Mouse (Mus musculus) hindbrain, embryonic 12.5 days (tissue): ENCODE results near the gene Gm10234. TPM values are rescaled to one million over a fixed set of nuclear protein-coding genes. Genes with fewer than 3 reads are reported as not detected.

Experiments used
- ATAC-seq: fragments of 200-750 bp; cut with Nextera tagmentation; 2 replicates; pipeline ENCODE4 v1.8.0; 2017; ENCODE audit warnings: moderate TSS enrichment; ENCODE audit not compliant: low FRiP score
- H3K27ac ChIP-seq: fragments of 300-500 bp; sonication (generic); 2 replicates; pipeline ENCODE4 v1.5.1; 2016; ENCODE audit warnings: mild to moderate bottlenecking
- H3K27me3 ChIP-seq: fragments of 300-500 bp; sonication (generic); 2 replicates; pipeline ENCODE4 v1.6.1; 2016; ENCODE audit warnings: mild to moderate bottlenecking
- H3K36me3 ChIP-seq: fragments of 300-500 bp; sonication (generic); 2 replicates; pipeline ENCODE4 v1.6.1; 2016; ENCODE audit warnings: mild to moderate bottlenecking
- H3K4me1 ChIP-seq: fragments of 300-500 bp; sonication (generic); 2 replicates; pipeline ENCODE4 v1.6.1; 2016
- H3K4me2 ChIP-seq: fragments of 300-500 bp; sonication (generic); replicated peaks from 2 replicates; pipeline ENCODE4 v1.6.1; 2016; ENCODE audit warnings: mild to moderate bottlenecking
- H3K4me3 ChIP-seq: fragments of 300-500 bp; sonication (generic); 2 replicates; pipeline ENCODE4 v1.5.1; 2016; ENCODE audit warnings: mild to moderate bottlenecking
- H3K9ac ChIP-seq: fragments of 300-500 bp; sonication (generic); 2 replicates; pipeline ENCODE4 v1.6.1; 2016; ENCODE audit warnings: mild to moderate bottlenecking, moderate library complexity
- H3K9me3 ChIP-seq: fragments of 300-500 bp; sonication (generic); replicated peaks from 2 replicates; pipeline ENCODE4 v1.6.1; 2016; ENCODE audit warnings: mild to moderate bottlenecking
- WGBS: fragments of 180-500 bp; shearing (Covaris S2); methylation state at CpG from one replicate; pipeline ENCODE4 v1.1.7; 2016; 5-methylcytosine and 5-hydroxymethylcytosine counted together
- polyA plus RNA-seq: library from polyadenylated mRNA; unstranded; fragments of >200 nt; fragmentation: Nextera tagmentation; extraction: Ambion mirVana; gene quantifications from 2 replicates; pipeline ENCODE4 v1.2.1, GENCODE M21; 2016

The Gm10234 gene
- not detected in 2 replicates for polyA plus RNA-seq

GRCm38 (mm10) chr6:95321812-95322211 is at the start of gene Gm10234:
Gm10234 (plus strand) TSS chr6:95322112.
- Histone ChIP-seq H3K27ac (no peak within 1 kb of the TSS), H3K4me1 (no peaks in the 10 kb centered on the region), H3K4me3 (no peak within 1 kb of the TSS), H3K27me3 (no peaks in the 10 kb centered on the region), H3K36me3 (no peaks in the 10 kb centered on the region), H3K9ac (no peak within 1 kb of the TSS), H3K4me2 (no peak within 1 kb of the TSS), H3K9me3 (no peaks in the 10 kb centered on the region)
- ATAC-seq = no peak

GRCm38 (mm10) chr6:95277633-95278032 is 44.3 kb upstream of the Gm10234 start:
- Histone ChIP-seq H3K4me3 (no peak overlapping the region), H3K4me1 (no peaks in the 10 kb centered on the region), H3K9me3 (no peaks in the 10 kb centered on the region), H3K9ac (no peak overlapping the region), H3K27ac (no peak overlapping the region), H3K4me2 (no peak overlapping the region), H3K36me3 (no peaks in the 10 kb centered on the region), H3K27me3 (no peaks in the 10 kb centered on the region)
- 85% methylated on average over 1 of the region's 1 CpGs for WGBS
- no peak for ATAC-seq

GRCm38 (mm10) chr6:95296025-95296424 is 25.9 kb upstream of the Gm10234 start:
- no peaks in the 10 kb centered on the region for H3K36me3 ChIP-seq
- no peak overlapping the region for H3K4me3 ChIP-seq
- no peak overlapping the region for H3K4me2 ChIP-seq
- no peak overlapping the region for H3K9ac ChIP-seq
- H3K4me1 ChIP-seq = no peaks in the 10 kb centered on the region
- H3K9me3 ChIP-seq = no peaks in the 10 kb centered on the region
- no peak for ATAC-seq
- H3K27me3 ChIP-seq = no peaks in the 10 kb centered on the region
- H3K27ac ChIP-seq = no peak overlapping the region
- WGBS = 85% methylated on average over 4 of the region's 4 CpGs

- H3K27me3 ChIP-seq = no peaks in the 10 kb centered on the region
- 64% methylated on average over 3 of the region's 3 CpGs for WGBS
Measured at GRCm38 (mm10) chr6:95298387-95298786, 23.5 kb upstream of the Gm10234 start.

GRCm38 (mm10) chr6:95300658-95301057 is 21.3 kb upstream of the Gm10234 start:
- WGBS = 75% methylated on average over 2 of the region's 2 CpGs
- ATAC-seq = no peak
- no peak overlapping the region for H3K27ac ChIP-seq

More at GRCm38 (mm10) chr6:95298387-95298786, 23.5 kb upstream of the Gm10234 start:
- Histone ChIP-seq H3K27ac (no peak overlapping the region), H3K4me3 (no peak overlapping the region), H3K9me3 (no peaks in the 10 kb centered on the region), H3K36me3 (no peaks in the 10 kb centered on the region), H3K4me1 (no peaks in the 10 kb centered on the region), H3K9ac (no peak overlapping the region), H3K4me2 (no peak overlapping the region)
- ATAC-seq = no peak

GRCm38 (mm10) chr6:95331191-95331590 is 9.3 kb downstream of the Gm10234 start:
- H3K27me3 ChIP-seq = no peaks in the 10 kb centered on the region
- H3K9ac ChIP-seq = no peak overlapping the region
- H3K4me2 ChIP-seq = no peak overlapping the region
- H3K4me3 ChIP-seq = no peak overlapping the region
- H3K27ac ChIP-seq = no peak overlapping the region
- H3K36me3 ChIP-seq = no peaks in the 10 kb centered on the region
- WGBS = 77% methylated on average over 5 of the region's 5 CpGs
- H3K4me1 ChIP-seq = no peaks in the 10 kb centered on the region
- no peak for ATAC-seq
- no peaks in the 10 kb centered on the region for H3K9me3 ChIP-seq

More at GRCm38 (mm10) chr6:95300658-95301057, 21.3 kb upstream of the Gm10234 start:
- Histone ChIP-seq H3K4me2 (no peak overlapping the region), H3K36me3 (no peaks in the 10 kb centered on the region), H3K9ac (no peak overlapping the region), H3K4me1 (no peaks in the 10 kb centered on the region), H3K9me3 (no peaks in the 10 kb centered on the region), H3K27me3 (no peaks in the 10 kb centered on the region), H3K4me3 (no peak overlapping the region)

GRCm38 (mm10) chr6:95334781-95335180 is 12.9 kb downstream of the Gm10234 start:
- no peak overlapping the region for H3K9ac ChIP-seq
- no peaks in the 10 kb centered on the region for H3K9me3 ChIP-seq
- H3K4me1 ChIP-seq = no peaks in the 10 kb centered on the region
- H3K4me2 ChIP-seq = no peak overlapping the region
- no peak overlapping the region for H3K27ac ChIP-seq
- WGBS = 84% methylated on average over 6 of the region's 6 CpGs
- ATAC-seq = no peak
- no peaks in the 10 kb centered on the region for H3K36me3 ChIP-seq
- no peak overlapping the region for H3K4me3 ChIP-seq
- H3K27me3 ChIP-seq = no peaks in the 10 kb centered on the region

- no peaks in the 10 kb centered on the region for H3K36me3 ChIP-seq
- H3K27me3 ChIP-seq = no peaks in the 10 kb centered on the region
- no peak overlapping the region for H3K4me3 ChIP-seq
- ATAC-seq = no peak
- H3K4me2 ChIP-seq = no peak overlapping the region
- H3K4me1 ChIP-seq = no peaks in the 10 kb centered on the region
- H3K27ac ChIP-seq = no peak overlapping the region
- H3K9ac ChIP-seq = no peak overlapping the region
- no peaks in the 10 kb centered on the region for H3K9me3 ChIP-seq
Measured at GRCm38 (mm10) chr6:95349378-95349777, 27.5 kb downstream of the Gm10234 start.

GRCm38 (mm10) chr6:95353043-95353442 is 31.1 kb downstream of the Gm10234 start:
- H3K4me1 ChIP-seq = no peaks in the 10 kb centered on the region
- no peaks in the 10 kb centered on the region for H3K27me3 ChIP-seq
- no peak overlapping the region for H3K27ac ChIP-seq
- H3K9me3 ChIP-seq = no peaks in the 10 kb centered on the region
- ATAC-seq = no peak
- no peaks in the 10 kb centered on the region for H3K36me3 ChIP-seq
- 93% methylated on average over 7 of the region's 7 CpGs for WGBS
- no peak overlapping the region for H3K9ac ChIP-seq
- no peak overlapping the region for H3K4me2 ChIP-seq
- H3K4me3 ChIP-seq = no peak overlapping the region

GRCm38 (mm10) chr6:95353886-95354285 is 32.0 kb downstream of the Gm10234 start:
- no peak for ATAC-seq
- 95% methylated on average over 1 of the region's 1 CpGs for WGBS
- Histone ChIP-seq H3K36me3 (no peaks in the 10 kb centered on the region), H3K27me3 (no peaks in the 10 kb centered on the region), H3K27ac (no peak overlapping the region), H3K9me3 (no peaks in the 10 kb centered on the region), H3K4me1 (no peaks in the 10 kb centered on the region), H3K4me2 (no peak overlapping the region), H3K4me3 (no peak overlapping the region), H3K9ac (no peak overlapping the region)

- 95% methylated on average over 5 of the region's 5 CpGs for WGBS
- H3K9me3 ChIP-seq = no peaks in the 10 kb centered on the region
- H3K4me1 ChIP-seq = no peaks in the 10 kb centered on the region
- H3K27me3 ChIP-seq = no peaks in the 10 kb centered on the region
- no peak overlapping the region for H3K27ac ChIP-seq
- H3K9ac ChIP-seq = no peak overlapping the region
- H3K4me3 ChIP-seq = no peak overlapping the region
- H3K4me2 ChIP-seq = no peak overlapping the region
- H3K36me3 ChIP-seq = no peaks in the 10 kb centered on the region
- no peak for ATAC-seq
Measured at GRCm38 (mm10) chr6:95360084-95360483, 38.2 kb downstream of the Gm10234 start.

GRCm38 (mm10) chr6:95362707-95363106 is 40.8 kb downstream of the Gm10234 start:
- H3K27me3 ChIP-seq = no peaks in the 10 kb centered on the region
- H3K4me2 ChIP-seq = no peak overlapping the region
- no peak for ATAC-seq
- H3K27ac ChIP-seq = no peak overlapping the region
- WGBS = 85% methylated on average over 5 of the region's 5 CpGs
- H3K36me3 ChIP-seq = no peaks in the 10 kb centered on the region
- H3K9me3 ChIP-seq = no peaks in the 10 kb centered on the region
- no peak overlapping the region for H3K9ac ChIP-seq
- H3K4me1 ChIP-seq = no peaks in the 10 kb centered on the region
- H3K4me3 ChIP-seq = no peak overlapping the region

- Histone ChIP-seq H3K36me3 (no peaks in the 10 kb centered on the region), H3K4me1 (no peaks in the 10 kb centered on the region)
- WGBS = 74% methylated on average over 4 of the region's 4 CpGs
Measured at GRCm38 (mm10) chr6:95371811-95372210, 49.9 kb downstream of the Gm10234 start.

More at GRCm38 (mm10) chr6:95371811-95372210, 49.9 kb downstream of the Gm10234 start:
- H3K9me3 ChIP-seq = no peaks in the 10 kb centered on the region
- no peak overlapping the region for H3K4me3 ChIP-seq
- ATAC-seq = no peak
- H3K9ac ChIP-seq = no peak overlapping the region
- no peak overlapping the region for H3K4me2 ChIP-seq
- H3K27ac ChIP-seq = no peak overlapping the region
- H3K27me3 ChIP-seq = no peaks in the 10 kb centered on the region
